Mouse (Mus musculus) heart, adult 2 months (tissue): ENCODE data around the gene BC005537. TPM values are rescaled to one million over a fixed set of nuclear protein-coding genes. Genes with fewer than 3 reads are reported as not detected.

Experiments used
- DNase-seq, 2 experiments: peaks; one replicate each; pipeline ENCODE4 v3.0.0; 2021
- H3K27ac ChIP-seq: fragments of 200-600 bp; 2 replicates; pipeline ENCODE4 v1.8.1; 2022
- H3K27me3 ChIP-seq: fragments of 200-500 bp; 2 replicates; pipeline ENCODE4 v1.6.1; 2012; ENCODE audit warnings: mild to moderate bottlenecking, low read length, inconsistent platforms, mixed read lengths; ENCODE audit not compliant: control insufficient read depth, insufficient read depth
- H3K36me3 ChIP-seq: fragments of 200-500 bp; 2 replicates; pipeline ENCODE4 v1.6.1; 2012; ENCODE audit warnings: low read length, inconsistent platforms; ENCODE audit not compliant: control insufficient read depth, insufficient read depth
- H3K4me1 ChIP-seq: fragments of 200-500 bp; 2 replicates; pipeline ENCODE4 v1.6.1; 2011; ENCODE audit warnings: low read length; ENCODE audit not compliant: control insufficient read depth, insufficient read depth
- H3K4me3 ChIP-seq: fragments of 200-600 bp; 2 replicates; pipeline ENCODE4 v1.8.1; 2022
- H3K79me2 ChIP-seq: fragments of 200-500 bp; replicated peaks from 2 replicates; pipeline ENCODE4 v1.6.1; 2012; ENCODE audit warnings: mild to moderate bottlenecking, inconsistent platforms, low read length, moderate library complexity, mixed read lengths; ENCODE audit not compliant: control insufficient read depth, insufficient read depth
- H3K9ac ChIP-seq: fragments of 200-500 bp; 2 replicates; pipeline ENCODE4 v1.6.1; 2012; ENCODE audit warnings: low read depth, mild to moderate bottlenecking, control low read depth, inconsistent platforms, low read length, mixed read lengths
- CTCF ChIP-seq: fragments of 200-600 bp; IDR thresholded peaks from 2 replicates; pipeline ENCODE4 v1.8.1; 2022; ENCODE audit warnings: antibody characterized with exemption, mild to moderate bottlenecking, moderate library complexity
- EP300 ChIP-seq: fragments of 200-500 bp; IDR thresholded peaks from 2 replicates; pipeline ENCODE4 v1.6.1; 2011; ENCODE audit warnings: low read depth, low read length, control low read depth; ENCODE audit not compliant: insufficient read depth
- POLR2A ChIP-seq: fragments of 200-500 bp; IDR thresholded peaks from 2 replicates; pipeline ENCODE4 v1.6.1; 2011; ENCODE audit warnings: mild to moderate bottlenecking, low read depth, low read length, control low read depth; ENCODE audit not compliant: insufficient read depth
- WGBS: fragments of 180-500 bp; shearing (Covaris S2); methylation state at CpG from one replicate; pipeline ENCODE4 v1.1.7; 2018; 5-methylcytosine and 5-hydroxymethylcytosine counted together
- intact Hi-C: fragments of 180-260 bp; cut with DNase I; formaldehyde crosslinking; loops from one replicate; pipeline ENCODE4 v1.15.1; 2025
- polyA plus RNA-seq: library from polyadenylated mRNA; depleted of rRNA; stranded (reverse); fragments of >200 nt; gene quantifications from 2 replicates; pipeline ENCODE4 v1.2.3, GENCODE M21; 2012
- total RNA-seq, 2 experiments: library from RNA; stranded (reverse); gene quantifications; 2 replicates each; pipeline ENCODE4 v1.2.3; 2021

BC005537 gene
- total and polyA plus RNA-seq, 3 experiments = 30.7 to 126 (median 111) TPM

GRCm38 (mm10) chr13:24798686-24799085 lies 2.8 kb upstream of the BC005537 start:
- no peak for TF ChIP-seq POLR2A
- no peak for TF ChIP-seq CTCF
- TF ChIP-seq EP300 = no peak

GRCm38 (mm10) chr13:24799378-24799777 lies 2.1 kb upstream of the BC005537 start:
- TF ChIP-seq POLR2A (no peak), EP300 (no peak), CTCF (no peak)
- peaks cover 11% of the 10 kb centered on the region for H3K79me2 ChIP-seq
- peak overlapping the region; percentile 73; the same call in 1 of the 2 replicates for H3K4me3 ChIP-seq
- peaks cover 3% of the 10 kb centered on the region for H3K4me1 ChIP-seq
- H3K36me3 ChIP-seq = peaks cover 15% of the 10 kb centered on the region
- 60% methylated on average over 5 of the region's 5 CpGs for WGBS
- no peaks in the 10 kb centered on the region for H3K27me3 ChIP-seq
- DNase-seq = no peak
- H3K27ac ChIP-seq = peak overlapping the region; percentile 96
- intact Hi-C loops = no loop called here
- H3K9ac ChIP-seq = no peak overlapping the region

More at GRCm38 (mm10) chr13:24798686-24799085, 2.8 kb upstream of the BC005537 start:
- WGBS = over 99% methylated on average over 4 of the region's 4 CpGs
- Histone ChIP-seq H3K36me3 (peaks cover 10% of the 10 kb centered on the region), H3K27me3 (no peaks in the 10 kb centered on the region), H3K4me3 (no peak overlapping the region), H3K79me2 (peaks cover 11% of the 10 kb centered on the region), H3K4me1 (peaks cover 2% of the 10 kb centered on the region; the same call in 1 of the 2 replicates), H3K9ac (no peak overlapping the region), H3K27ac (no peak overlapping the region; the same call in 1 of the 2 replicates)
- intact Hi-C loops = no loop called here
- DNase-seq = no peak

- TF ChIP-seq CTCF = no peak
- peak; percentile 42; the same call in 1 of the 2 replicates for TF ChIP-seq POLR2A
- peak; percentile 58; the same call in 1 of the 2 replicates for TF ChIP-seq EP300
- H3K4me3 ChIP-seq = peak overlapping the region; percentile 73
- peak overlapping the region; percentile 96 for H3K27ac ChIP-seq
- H3K9ac ChIP-seq = peak overlapping the region; percentile 89
- peaks cover 19% of the 10 kb centered on the region for H3K36me3 ChIP-seq
- H3K79me2 ChIP-seq = peaks cover 13% of the 10 kb centered on the region
- peak; percentile 67 to 77 for DNase-seq
- WGBS = under 1% methylated on average over 31 of the region's 31 CpGs
- peaks cover 4% of the 10 kb centered on the region for H3K4me1 ChIP-seq
- no peaks in the 10 kb centered on the region for H3K27me3 ChIP-seq
- intact Hi-C loops = loop anchor here (1.0 kb wide), 1 partner anchor 39 kb away; the partner anchor contains the start of gene Gmnn
These were observed 1.4 kb upstream of the BC005537 start for GRCm38 (mm10) chr13:24799925-24800673.

GRCm38 (mm10) chr13:24800674-24801307 lies 666 bp upstream of the BC005537 start:
- WGBS = under 1% methylated on average over 42 of the region's 42 CpGs
- H3K4me1 ChIP-seq = peaks cover 4% of the 10 kb centered on the region
- peak; percentile 97 for DNase-seq
- peaks cover 13% of the 10 kb centered on the region for H3K79me2 ChIP-seq
- H3K4me3 ChIP-seq = peak overlapping the region; percentile 77
- H3K27me3 ChIP-seq = no peaks in the 10 kb centered on the region
- H3K9ac ChIP-seq = peak overlapping the region; percentile 99
- H3K27ac ChIP-seq = peak overlapping the region; percentile 96
- no peak for TF ChIP-seq CTCF
- TF ChIP-seq EP300 = peak; percentile 69; the same call in 1 of the 2 replicates
- TF ChIP-seq POLR2A = peak; percentile 98
- H3K36me3 ChIP-seq = peaks cover 25% of the 10 kb centered on the region
- intact Hi-C loops = loop anchor here (1.0 kb wide), 2 partner anchors 31 to 39 kb away; partner anchors contain the start of genes Acot13, Gmnn and Tdp2

GRCm38 (mm10) chr13:24802131-24802691 lies 754 bp downstream of the BC005537 start:
- Histone ChIP-seq H3K27ac (peak overlapping the region; percentile 96), H3K4me3 (peak overlapping the region; percentile 77), H3K27me3 (no peaks in the 10 kb centered on the region), H3K9ac (peak overlapping the region; percentile 93), H3K79me2 (peaks cover 13% of the 10 kb centered on the region), H3K4me1 (peaks cover 9% of the 10 kb centered on the region), H3K36me3 (peaks cover 36% of the 10 kb centered on the region)
- under 1% methylated on average over 26 of the region's 26 CpGs for WGBS
- TF ChIP-seq POLR2A (no peak), EP300 (no peak), CTCF (no peak)
- intact Hi-C loops = no loop called here
- peak; percentile 47 to 53 for DNase-seq
